Mouse (Mus musculus): ENCODE measurements around the gene Sh2b1.

GRCm38 (mm10) chr7:126428631-126429502, 46.4 kb downstream of the Sh2b1 start, which contains the start of gene Rabep2:
- no peak for TF ChIP-seq CTCF (IDR thresholded peaks at IDR 0.05; ENCODE audit: insufficient read depth, low read depth, low read length)
- TF ChIP-seq POLR2A (IDR thresholded peaks at IDR 0.05; ENCODE audit: insufficient read depth, low read depth, low read length): no peak; the same call in 1 of the 2 replicates

Data from olfactory bulb, adult 2 months (tissue).